Mouse (Mus musculus) olfactory bulb, adult 2 months (tissue): ENCODE data around the gene Slc15a5.

Experiments
- CTCF ChIP-seq: fragments of 200-500 bp; IDR thresholded peaks from 2 replicates; pipeline ENCODE4 v1.5.1; 2012; ENCODE audit warnings: low read depth, mild to moderate bottlenecking, low read length, moderate library complexity; ENCODE audit not compliant: insufficient read depth
- POLR2A ChIP-seq: fragments of 200-500 bp; IDR thresholded peaks from 2 replicates; pipeline ENCODE4 v1.6.1; 2012; ENCODE audit warnings: mild to moderate bottlenecking, low read depth, low read length, moderate library complexity; ENCODE audit not compliant: insufficient read depth

DNA sequence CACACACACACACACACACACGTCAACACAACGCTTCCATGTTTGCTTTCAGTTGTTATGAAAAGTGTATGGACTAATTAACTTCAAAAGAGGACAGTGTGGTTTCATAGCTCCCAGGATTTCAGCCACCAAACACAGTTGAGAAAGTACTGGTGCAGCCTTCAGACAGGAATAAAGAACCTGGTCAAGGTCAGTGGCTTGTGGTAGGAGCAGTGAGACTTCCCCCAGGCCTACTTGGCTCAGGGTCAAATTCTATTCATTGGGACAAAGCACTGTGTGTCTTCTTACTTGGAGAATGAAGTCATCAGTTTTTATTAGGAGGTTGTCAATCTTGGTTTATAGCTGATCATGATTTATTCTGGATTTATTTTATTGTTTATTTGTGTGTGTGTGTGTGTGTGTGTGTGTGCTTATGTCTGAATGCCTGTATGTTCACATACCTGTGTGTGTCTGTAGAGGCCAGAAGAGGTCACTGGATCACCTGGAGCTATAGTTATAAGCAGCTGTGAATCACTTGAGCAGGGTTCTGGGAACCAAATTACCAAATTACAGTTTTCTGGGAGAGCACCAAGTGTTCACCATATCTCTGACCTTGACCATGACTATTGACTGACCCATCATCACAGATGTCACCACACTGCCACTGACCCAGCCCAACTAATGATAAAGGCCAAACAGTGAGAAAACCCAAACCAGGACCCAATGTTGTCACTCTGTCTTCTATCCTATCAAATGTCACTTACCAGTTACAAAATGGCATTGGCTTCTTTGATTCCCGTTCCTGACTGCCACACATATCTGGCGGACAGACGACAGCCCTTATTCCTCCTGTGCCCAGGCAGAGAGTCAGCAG, 7.4 kb downstream of the Slc15a5 start:
- TF ChIP-seq CTCF = no peak
- no peak for TF ChIP-seq POLR2A
